ENCODE assay signal across 16 mouse cellular contexts in genomic region chr8:70519606-70520005, GRCm38 (mm10).
"Had no signal": no experiment of that assay in that cellular context is flagged by ENCODE, and none has a peak within 500 bp of the region (broad histone marks: within the 10 kb centered on the region; RNA-seq: fewer than 3 reads in every experiment).

No protein-coding gene starts in this region.

- H3K4me3 ChIP-seq: lung, embryonic 15.5 days; megakaryocyte, embryonic 14.5 days; midbrain, embryonic 13.5 days; midbrain, embryonic 15.5 days; neural tube, embryonic 12.5 days; stomach, embryonic 15.5 days had no signal

- ATAC-seq: lung, postnatal 0 days; midbrain, embryonic 13.5 days; midbrain, embryonic 15.5 days had no signal

- H3K27ac ChIP-seq: lung, embryonic 15.5 days; macrophage; midbrain, embryonic 13.5 days; midbrain, embryonic 15.5 days; neural tube, embryonic 12.5 days; stomach, embryonic 15.5 days had no signal

- H3K9ac ChIP-seq: lung, embryonic 15.5 days; midbrain, embryonic 13.5 days; midbrain, embryonic 15.5 days; neural tube, embryonic 12.5 days; stomach, embryonic 15.5 days had no signal

- H3K4me2 ChIP-seq: lung, embryonic 15.5 days; midbrain, embryonic 11.5 days; midbrain, embryonic 13.5 days; midbrain, embryonic 15.5 days; neural tube, embryonic 12.5 days; stomach, embryonic 15.5 days had no signal

- H3K27me3 ChIP-seq: lung, embryonic 15.5 days; megakaryocyte, embryonic 14.5 days; midbrain, embryonic 13.5 days; midbrain, embryonic 15.5 days; neural tube, embryonic 12.5 days; stomach, embryonic 15.5 days had no signal

- H3K9me3 ChIP-seq: lung, embryonic 15.5 days; megakaryocyte, embryonic 14.5 days; midbrain, embryonic 13.5 days; midbrain, embryonic 15.5 days; neural tube, embryonic 12.5 days; stomach, embryonic 15.5 days had no signal

- H3K36me3 ChIP-seq: midbrain, embryonic 15.5 days had no signal

- DNase-seq: lung, adult 2 months; lung, postnatal 14 days; lung, postnatal 36 days; right cerebral cortex, postnatal 14 days; thymus, adult 18-20 months; thymus, postnatal 14 days; thymus, postnatal 36 days had no signal
